Mouse (Mus musculus): ENCODE measurements around the gene Tmem19.

- no peak for TF ChIP-seq CTCF (IDR thresholded peaks at IDR 0.05; ENCODE audit: insufficient read depth, low read depth, low read length)
- TF ChIP-seq POLR2A (IDR thresholded peaks at IDR 0.05; ENCODE audit: insufficient read depth, low read depth, low read length) = no peak
Measured at GRCm38 (mm10) chr10:115342771-115343425, 19.4 kb downstream of the Tmem19 start.
